Mouse (Mus musculus) stomach, embryonic 15.5 days (tissue): ENCODE results near the gene Hmgn2. TPM values are rescaled to one million over a fixed set of nuclear protein-coding genes. Genes with fewer than 3 reads are reported as not detected.

Experiments used
- polyA plus RNA-seq: library from polyadenylated mRNA; unstranded; fragments of >200 nt; fragmentation: Nextera tagmentation; extraction: Ambion mirVana; gene quantifications from 2 replicates; pipeline ENCODE4 v1.2.1, GENCODE M21; 2015

Gene Hmgn2
- polyA plus RNA-seq, 1 experiment from 2014 or later = 1,858 TPM

Other genes with a start within 250 kb of the Hmgn2 start
- gene Arid1a, start 211.9 kb downstream of the Hmgn2 start, polyA plus RNA-seq = 27.0 and 29.2 TPM in 2 replicates
- gene Rps6ka1, start 80.9 kb downstream of the Hmgn2 start, polyA plus RNA-seq = 73.4 and 76.4 TPM in 2 replicates
- 39.9 and 41.5 TPM in 2 replicates for gene Dhdds, start 32.3 kb upstream of the Hmgn2 start, polyA plus RNA-seq
- gene Lin28a, start 50.2 kb upstream of the Hmgn2 start, polyA plus RNA-seq = 0.12 and 0.17 TPM in 2 replicates
- gene Zfp683, start 85.2 kb upstream of the Hmgn2 start, polyA plus RNA-seq = not detected in 2 replicates
- 11.1 and 11.9 TPM in 2 replicates for gene Crybg2, start 92.2 kb upstream of the Hmgn2 start, polyA plus RNA-seq
- gene Cd52, start 126.4 kb upstream of the Hmgn2 start, polyA plus RNA-seq = 34.8 and 39.7 TPM in 2 replicates
- gene Ubxn11, start 133.9 kb upstream of the Hmgn2 start, polyA plus RNA-seq = 4.3 and 5.7 TPM in 2 replicates
- gene Sh3bgrl3, start 160.1 kb upstream of the Hmgn2 start, polyA plus RNA-seq = 363 and 395 TPM in 2 replicates
- gene Cep85, start 218.5 kb upstream of the Hmgn2 start, polyA plus RNA-seq = 83.0 and 84.0 TPM in 2 replicates
- not detected in 2 replicates for gene Gm7534, start 234.4 kb upstream of the Hmgn2 start, polyA plus RNA-seq